Mouse (Mus musculus) olfactory bulb, adult 2 months (tissue): ENCODE data around the gene Epha8. TPM values are rescaled to one million over a fixed set of nuclear protein-coding genes. Genes with fewer than 3 reads are reported as not detected.

ENCODE experiments used
- H3K27ac ChIP-seq: fragments of 200-500 bp; 2 replicates; pipeline ENCODE4 v1.5.1; 2012; ENCODE audit warnings: low read depth, low read length; ENCODE audit not compliant: insufficient read depth
- H3K4me1 ChIP-seq: fragments of 200-500 bp; 2 replicates; pipeline ENCODE4 v1.6.1; 2012; ENCODE audit warnings: low read length; ENCODE audit not compliant: control insufficient read depth, insufficient read depth
- H3K4me3 ChIP-seq: fragments of 200-500 bp; 2 replicates; pipeline ENCODE4 v1.5.1; 2012; ENCODE audit warnings: mild to moderate bottlenecking, low read depth, low read length, moderate library complexity; ENCODE audit not compliant: insufficient read depth
- CTCF ChIP-seq: fragments of 200-500 bp; IDR thresholded peaks from 2 replicates; pipeline ENCODE4 v1.5.1; 2012; ENCODE audit warnings: low read depth, mild to moderate bottlenecking, low read length, moderate library complexity; ENCODE audit not compliant: insufficient read depth
- POLR2A ChIP-seq: fragments of 200-500 bp; IDR thresholded peaks from 2 replicates; pipeline ENCODE4 v1.6.1; 2012; ENCODE audit warnings: mild to moderate bottlenecking, low read depth, low read length, moderate library complexity; ENCODE audit not compliant: insufficient read depth
- WGBS: fragments of 180-500 bp; shearing (Covaris S2); methylation state at CpG from one replicate; pipeline ENCODE4 v1.1.7; 2018; 5-methylcytosine and 5-hydroxymethylcytosine counted together
- polyA plus RNA-seq: library from polyadenylated mRNA; stranded (reverse); fragments of >200 nt; gene quantifications from 2 replicates; pipeline ENCODE4 v1.2.4, GENCODE M21; 2012; ENCODE audit warnings: low replicate concordance; ENCODE audit not compliant: missing spikeins, insufficient read depth, insufficient read length

Epha8 gene
- polyA plus RNA-seq, 1 experiment, result not detected

- TF ChIP-seq POLR2A (no peak), CTCF (no peak)
- H3K4me3 ChIP-seq, result no peak overlapping the region
- H3K27ac ChIP-seq, result no peak overlapping the region
- H3K4me1 ChIP-seq, result peaks cover 16% of the 10 kb centered on the region
- 59% methylated on average over 4 of the region's 4 CpGs for WGBS
Observed at GRCm38 (mm10) chr4:136980921-136981320, 24.3 kb upstream of the Epha8 start.

DNA sequence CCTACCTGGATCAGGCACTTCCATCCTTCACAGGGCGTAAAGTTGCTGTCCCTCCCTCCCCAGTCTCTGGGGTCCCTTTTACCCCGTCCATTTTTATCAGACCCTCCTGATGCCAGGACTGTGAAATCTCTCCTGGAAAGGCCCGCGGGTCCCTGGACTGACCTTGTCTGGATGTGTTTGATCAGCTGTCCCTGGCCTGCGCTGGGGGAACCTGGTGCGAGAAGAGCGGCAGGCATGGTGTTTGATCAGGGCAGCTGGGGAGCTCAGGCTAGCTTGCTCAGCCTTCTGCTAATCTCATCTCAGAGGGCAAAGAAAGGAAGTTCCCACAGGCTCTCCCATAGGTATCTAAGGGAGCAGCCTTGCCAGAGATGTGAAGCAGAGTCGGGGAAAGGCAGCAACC lies 20.6 kb upstream of the Epha8 start:
- no peak overlapping the region for H3K4me3 ChIP-seq
- TF ChIP-seq CTCF (no peak), POLR2A (no peak)
- H3K27ac ChIP-seq, result no peak overlapping the region
- 75% methylated on average over 8 of the region's 8 CpGs for WGBS
- no peaks in the 10 kb centered on the region for H3K4me1 ChIP-seq

- H3K4me3 ChIP-seq, result no peak overlapping the region
- no peak overlapping the region for H3K27ac ChIP-seq
- TF ChIP-seq POLR2A (no peak), CTCF (peak; percentile 30; the same call in 1 of the 2 replicates)
- WGBS, result 13% methylated on average over 6 of the region's 6 CpGs
- H3K4me1 ChIP-seq, result peaks cover 16% of the 10 kb centered on the region
Observed at GRCm38 (mm10) chr4:136970939-136971338, 14.3 kb upstream of the Epha8 start.

DNA sequence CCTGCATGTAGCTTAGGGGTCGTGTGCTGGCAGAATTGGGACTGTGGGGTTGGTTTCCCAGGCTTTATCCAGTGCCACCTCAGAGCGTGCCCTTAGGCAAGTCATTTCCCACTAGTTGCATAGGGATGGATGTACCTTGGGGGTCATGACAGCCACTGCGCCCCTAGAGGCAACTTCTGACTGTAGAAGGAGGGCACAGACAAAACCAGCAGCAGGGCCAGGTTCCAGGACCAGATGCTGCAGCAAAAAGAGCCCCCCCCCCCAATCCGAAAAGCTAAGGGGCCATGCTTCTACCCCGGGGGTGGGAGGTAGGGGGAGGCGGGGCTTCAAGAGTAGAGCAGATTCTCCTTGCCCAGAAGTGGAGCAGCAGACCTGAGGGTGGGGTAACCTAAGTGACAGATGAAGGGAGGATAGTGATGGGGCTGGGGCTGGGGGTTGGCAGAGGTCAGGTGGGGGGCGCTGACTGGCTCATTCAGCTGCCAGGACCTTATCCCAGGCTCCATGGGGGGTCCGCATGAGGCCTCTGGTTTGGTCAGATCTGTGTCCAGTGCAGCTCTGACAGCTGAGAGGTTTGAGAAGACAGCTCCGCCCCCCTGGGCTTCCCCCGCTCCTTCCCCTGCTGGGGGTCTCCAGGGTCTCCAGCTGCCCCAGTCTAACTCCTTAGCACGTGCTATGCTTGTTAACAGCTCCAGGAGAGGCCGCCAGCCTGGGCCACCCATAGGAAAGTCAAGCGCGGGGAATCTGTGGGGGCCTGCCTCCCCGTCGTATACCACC lies 13.1 kb upstream of the Epha8 start:
- Histone ChIP-seq H3K27ac (no peak overlapping the region), H3K4me1 (peaks cover 19% of the 10 kb centered on the region), H3K4me3 (no peak overlapping the region)
- 62% methylated on average over 16 of the region's 16 CpGs for WGBS
- TF ChIP-seq POLR2A, result no peak
- TF ChIP-seq CTCF, result no peak

- Histone ChIP-seq H3K27ac (no peak overlapping the region), H3K4me3 (no peak overlapping the region), H3K4me1 (peaks cover 20% of the 10 kb centered on the region)
- 74% methylated on average over 8 of the region's 8 CpGs for WGBS
- TF ChIP-seq POLR2A, result no peak
- TF ChIP-seq CTCF, result no peak
Observed at GRCm38 (mm10) chr4:136969096-136969495, 12.5 kb upstream of the Epha8 start.

- 7% methylated on average over 9 of the region's 9 CpGs for WGBS
- Histone ChIP-seq H3K4me1 (peaks cover 20% of the 10 kb centered on the region), H3K27ac (no peak overlapping the region), H3K4me3 (no peak overlapping the region)
- TF ChIP-seq CTCF (no peak), POLR2A (no peak)
Observed at GRCm38 (mm10) chr4:136967511-136967910, 10.9 kb upstream of the Epha8 start.

- no peak overlapping the region for H3K4me3 ChIP-seq
- no peak overlapping the region for H3K27ac ChIP-seq
- peaks cover 25% of the 10 kb centered on the region for H3K4me1 ChIP-seq
- no peak for TF ChIP-seq CTCF
- TF ChIP-seq POLR2A, result no peak
- 49% methylated on average over 16 of the region's 16 CpGs for WGBS
Observed at GRCm38 (mm10) chr4:136966493-136967390, 10.1 kb upstream of the Epha8 start.

DNA sequence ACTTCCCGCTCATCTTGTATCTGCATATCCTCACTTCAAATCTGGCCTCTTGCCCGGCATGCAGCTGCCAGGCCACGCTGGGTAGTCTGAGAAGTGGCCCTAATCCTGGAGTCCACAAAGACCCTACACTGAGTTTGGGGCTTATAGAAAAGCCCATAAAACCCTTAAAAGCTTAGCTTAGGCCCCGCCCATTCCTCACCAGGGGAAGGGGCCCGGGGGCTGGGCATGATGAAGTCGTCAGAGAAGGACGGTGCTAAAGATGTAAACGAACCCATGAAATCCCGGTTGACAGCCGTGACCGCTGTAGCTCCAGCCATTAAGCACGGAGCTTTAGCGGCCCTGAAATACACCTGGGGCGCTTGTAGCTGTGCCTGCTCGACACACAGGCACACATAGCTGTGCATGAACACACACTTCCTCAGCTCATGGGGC lies 8.4 kb upstream of the Epha8 start:
- H3K4me1 ChIP-seq, result peaks cover 37% of the 10 kb centered on the region
- H3K27ac ChIP-seq, result no peak overlapping the region
- WGBS, result 59% methylated on average over 15 of the region's 15 CpGs
- H3K4me3 ChIP-seq, result no peak overlapping the region
- TF ChIP-seq POLR2A, result no peak
- TF ChIP-seq CTCF, result no peak

DNA sequence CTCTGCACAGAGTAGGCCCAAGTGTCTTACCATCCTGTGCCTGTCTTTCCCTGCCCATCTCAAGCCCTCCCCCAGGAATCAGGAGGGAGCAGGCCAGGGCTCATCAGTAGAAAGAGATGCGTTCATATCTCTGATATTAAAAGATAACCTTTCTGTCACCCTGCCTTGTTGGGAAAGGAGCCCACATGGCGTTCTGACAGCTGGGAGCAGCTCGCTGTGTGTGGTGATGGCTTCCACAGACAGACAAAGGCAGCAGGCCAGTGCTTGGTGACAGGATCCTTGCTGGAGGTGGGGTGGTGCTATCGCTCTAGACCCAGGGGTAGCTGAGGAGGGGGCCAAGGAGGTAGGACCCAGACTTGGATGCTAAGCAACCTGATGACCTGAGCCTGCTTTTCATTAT lies 5.8 kb upstream of the Epha8 start:
- WGBS, result 85% methylated on average over 4 of the region's 4 CpGs
- H3K4me1 ChIP-seq, result peaks cover 28% of the 10 kb centered on the region

More for the DNA sequence above, 5.8 kb upstream of the Epha8 start:
- no peak overlapping the region for H3K27ac ChIP-seq
- TF ChIP-seq CTCF (no peak), POLR2A (no peak)
- no peak overlapping the region for H3K4me3 ChIP-seq
